Mouse (Mus musculus): Measurements from ENCODE around the gene Gpc6.

- no peak for TF ChIP-seq CTCF (IDR thresholded peaks at IDR 0.05 in 2 of 3, conservative IDR thresholded peaks at IDR 0.05 in 1 of 3; ENCODE audit: control insufficient read depth in 1 of 3, insufficient read depth in 1 of 3, low read depth in 2 of 3, low read length in 3 of 3, poor library complexity in 1 of 3, severe bottlenecking in 1 of 3)
- TF ChIP-seq ELF1 (IDR thresholded peaks at IDR 0.05; ENCODE audit: low read depth, low read length): no peak
- no peak for TF ChIP-seq MAZ (IDR thresholded peaks at IDR 0.05; ENCODE audit: low read depth, low read length)
- no peak for TF ChIP-seq POLR2A (IDR thresholded peaks at IDR 0.05; ENCODE audit: control insufficient read depth in 1 of 2, insufficient read depth in 1 of 2, low read depth in 1 of 2, low read length in 2 of 2, poor library complexity in 1 of 2)
- TF ChIP-seq TCF12 (IDR thresholded peaks at IDR 0.05; ENCODE audit: low read depth, low read length): no peak
- no peak for TF ChIP-seq HCFC1 (IDR thresholded peaks at IDR 0.05; ENCODE audit: low read depth, low read length)
- no peak for TF ChIP-seq UBTF (IDR thresholded peaks at IDR 0.05; ENCODE audit: borderline replicate concordance, insufficient read depth, low read depth, low read length)
- no peak for TF ChIP-seq USF2 (IDR thresholded peaks at IDR 0.05; ENCODE audit: borderline replicate concordance in 1 of 2, insufficient read depth in 1 of 2, low read depth in 1 of 2, low read length in 2 of 2)
Observed at GRCm38 (mm10) chr14:117304723-117305010, 379.6 kb downstream of the Gpc6 start.
